Mouse (Mus musculus): ENCODE data around the gene Fshr. TPM values are rescaled to one million over a fixed set of nuclear protein-coding genes. Genes with fewer than 3 reads are reported as not detected.

Fshr gene
- polyA plus RNA-seq, 1 experiment: not detected

DNA sequence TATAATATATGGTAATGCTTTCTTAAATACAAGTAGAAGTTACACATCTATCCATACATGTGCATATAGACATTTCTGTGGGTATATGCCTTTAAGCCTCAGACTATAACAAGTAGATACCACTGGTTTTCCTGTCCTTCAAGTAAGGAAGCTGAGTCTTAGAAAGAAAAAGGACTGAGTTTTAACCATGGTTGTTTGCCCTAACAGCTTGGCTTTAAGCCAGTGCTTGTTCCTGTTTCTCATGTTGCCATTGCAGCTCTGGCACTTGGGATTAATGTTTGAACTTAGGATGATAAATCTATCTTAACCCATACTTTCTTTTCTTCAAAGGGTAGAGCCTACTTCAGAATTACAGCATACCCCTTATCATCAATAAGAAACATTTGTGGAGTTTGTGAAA lies 200.6 kb downstream of the Fshr start:
- Histone ChIP-seq H3K27me3 (replicated peaks; ENCODE audit: control insufficient read depth, insufficient read depth, low read length) (no peaks in the 10 kb centered on the region), H3K4me1 (ENCODE audit: control insufficient read depth, insufficient read depth, low read length) (no peaks in the 10 kb centered on the region), H3K27ac (ENCODE audit: insufficient read depth, low read depth, low read length) (no peak overlapping the region), H3K36me3 (ENCODE audit: control insufficient read depth, insufficient read depth, low read length) (no peaks in the 10 kb centered on the region), H3K4me3 (ENCODE audit: insufficient read depth, low read depth, low read length) (no peak overlapping the region)
- DNase-seq: no peak
- TF ChIP-seq CTCF (conservative IDR thresholded peaks at IDR 0.05; ENCODE audit: insufficient read depth, insufficient read length, low read depth, low read length): no peak
- TF ChIP-seq POLR2A (IDR thresholded peaks at IDR 0.05; ENCODE audit: low read depth, low read length): no peak

DNA sequence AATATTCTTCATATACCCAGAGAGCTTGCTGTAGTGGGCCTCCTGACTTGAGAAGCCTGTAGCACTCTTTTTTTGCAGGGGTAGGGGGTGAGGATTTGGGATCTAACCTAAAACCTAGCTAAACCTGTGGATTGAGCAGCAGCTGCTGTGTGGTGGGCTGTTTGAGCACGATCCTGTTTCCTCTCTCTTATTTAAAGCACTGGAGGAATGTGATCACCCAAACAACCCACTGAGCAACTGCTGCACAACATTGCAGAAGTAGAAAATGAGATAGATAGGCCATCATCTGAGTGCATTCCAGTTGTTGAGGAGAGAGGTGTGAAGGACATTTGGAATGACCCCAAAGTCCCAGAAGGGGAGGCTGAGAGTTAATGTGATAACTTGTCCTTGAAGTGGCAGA lies 202.2 kb downstream of the Fshr start:
- no peak for DNase-seq
- TF ChIP-seq CTCF (conservative IDR thresholded peaks at IDR 0.05; ENCODE audit: insufficient read depth, insufficient read length, low read depth, low read length) (no peak), POLR2A (IDR thresholded peaks at IDR 0.05; ENCODE audit: low read depth, low read length) (no peak)
- WGBS: 61% methylated on average over 1 of the region's 1 CpGs
- Histone ChIP-seq H3K4me3 (ENCODE audit: insufficient read depth, low read depth, low read length) (no peak overlapping the region), H3K27me3 (replicated peaks; ENCODE audit: control insufficient read depth, insufficient read depth, low read length) (no peaks in the 10 kb centered on the region), H3K4me1 (ENCODE audit: control insufficient read depth, insufficient read depth, low read length) (no peaks in the 10 kb centered on the region), H3K36me3 (ENCODE audit: control insufficient read depth, insufficient read depth, low read length) (no peaks in the 10 kb centered on the region), H3K27ac (ENCODE audit: insufficient read depth, low read depth, low read length) (no peak overlapping the region)

DNA sequence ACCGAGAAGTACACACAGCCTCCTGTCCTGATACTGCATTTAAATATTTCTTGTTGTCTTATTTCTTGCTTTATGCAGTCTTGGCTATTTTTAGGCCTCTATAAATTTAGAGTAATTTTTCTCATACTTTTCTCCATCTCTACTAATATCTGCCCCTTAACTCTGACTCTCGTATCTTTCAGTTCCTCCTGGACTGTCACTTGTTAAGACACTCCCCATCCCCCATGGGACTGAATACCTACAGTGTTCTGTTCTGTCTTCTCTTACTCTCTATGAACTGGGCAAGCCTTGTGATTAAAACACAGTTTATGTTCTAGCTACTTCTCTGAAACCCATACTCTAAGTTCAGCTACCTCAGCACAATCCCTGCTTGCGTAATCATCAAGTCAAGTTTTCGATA lies 209.2 kb downstream of the Fshr start:
- H3K4me3 ChIP-seq (ENCODE audit: insufficient read depth, low read depth, low read length): no peak overlapping the region
- H3K27ac ChIP-seq (ENCODE audit: insufficient read depth, low read depth, low read length): no peak overlapping the region
- DNase-seq: no peak
- no peak for TF ChIP-seq POLR2A (IDR thresholded peaks at IDR 0.05; ENCODE audit: low read depth, low read length)
- TF ChIP-seq CTCF (conservative IDR thresholded peaks at IDR 0.05; ENCODE audit: insufficient read depth, insufficient read length, low read depth, low read length): no peak
- no peaks in the 10 kb centered on the region for H3K4me1 ChIP-seq (ENCODE audit: control insufficient read depth, insufficient read depth, low read length)
- 90% methylated on average over 4 of the region's 4 CpGs for WGBS
- H3K36me3 ChIP-seq (ENCODE audit: control insufficient read depth, insufficient read depth, low read length): no peaks in the 10 kb centered on the region
- H3K27me3 ChIP-seq (replicated peaks; ENCODE audit: control insufficient read depth, insufficient read depth, low read length): no peaks in the 10 kb centered on the region

DNA sequence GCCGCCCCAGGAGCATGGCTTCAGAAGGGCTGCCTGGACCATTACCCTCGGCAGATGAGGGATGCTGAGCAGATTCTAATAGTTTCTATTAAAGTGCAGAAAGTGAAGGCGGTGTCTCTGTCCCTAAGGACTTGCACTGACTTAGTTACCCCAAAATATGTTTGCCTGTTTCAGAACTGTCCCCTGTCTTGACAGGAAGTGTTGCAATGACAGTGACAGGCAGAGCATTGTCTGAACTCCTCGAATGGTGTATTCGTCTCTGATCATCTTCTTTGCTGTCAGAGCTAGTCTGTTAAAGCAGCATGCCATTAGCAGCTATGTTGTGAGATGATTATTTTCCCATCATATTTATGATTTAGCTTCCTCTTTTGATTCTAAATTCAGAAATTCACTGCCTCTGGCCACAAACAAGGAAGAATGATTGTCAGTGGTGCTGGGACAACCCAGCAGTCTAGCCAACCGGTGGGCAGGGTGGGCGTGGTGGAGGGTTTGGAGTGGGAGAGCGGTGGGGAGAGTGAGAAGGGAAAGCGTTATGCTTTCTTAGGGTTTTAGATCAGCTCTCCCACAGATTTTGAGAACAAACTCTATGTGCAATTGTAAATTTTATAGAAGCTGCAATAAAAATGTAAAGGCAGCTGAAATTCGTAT lies 219.6 kb downstream of the Fshr start:
- Histone ChIP-seq H3K27ac (ENCODE audit: insufficient read depth, low read depth, low read length) (no peak overlapping the region), H3K36me3 (ENCODE audit: control insufficient read depth, insufficient read depth, low read length) (no peaks in the 10 kb centered on the region), H3K4me3 (ENCODE audit: insufficient read depth, low read depth, low read length) (no peak overlapping the region), H3K27me3 (replicated peaks; ENCODE audit: control insufficient read depth, insufficient read depth, low read length) (no peaks in the 10 kb centered on the region), H3K4me1 (ENCODE audit: control insufficient read depth, insufficient read depth, low read length) (no peaks in the 10 kb centered on the region)
- TF ChIP-seq CTCF (conservative IDR thresholded peaks at IDR 0.05; ENCODE audit: insufficient read depth, insufficient read length, low read depth, low read length) (no peak), POLR2A (IDR thresholded peaks at IDR 0.05; ENCODE audit: low read depth, low read length) (no peak)
- whole genome bisulfite sequencing: 74% methylated on average over 10 of the region's 10 CpGs
- DNase-seq: no peak

DNA sequence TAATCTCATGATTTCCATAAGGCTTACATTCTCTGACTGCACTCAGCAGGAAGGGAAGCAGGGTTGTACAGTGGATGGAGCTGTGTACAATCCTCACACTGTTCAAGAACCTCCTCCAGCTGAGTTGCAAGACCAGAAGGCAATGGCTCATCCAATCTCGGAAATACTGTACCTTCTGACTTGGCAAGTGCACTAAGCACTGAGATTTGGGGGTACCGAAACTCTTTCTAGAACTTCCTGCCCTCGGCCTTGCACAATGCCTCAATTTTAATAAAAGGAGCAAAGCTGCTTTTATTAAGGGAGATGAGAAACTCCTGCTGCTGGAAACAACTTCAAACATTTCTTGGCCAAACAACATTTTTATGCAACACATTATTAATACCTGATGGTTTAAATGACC lies 225.9 kb downstream of the Fshr start:
- Histone ChIP-seq H3K27ac (ENCODE audit: insufficient read depth, low read depth, low read length) (no peak overlapping the region), H3K36me3 (ENCODE audit: control insufficient read depth, insufficient read depth, low read length) (no peaks in the 10 kb centered on the region), H3K27me3 (replicated peaks; ENCODE audit: control insufficient read depth, insufficient read depth, low read length) (no peaks in the 10 kb centered on the region), H3K4me1 (ENCODE audit: control insufficient read depth, insufficient read depth, low read length) (no peaks in the 10 kb centered on the region), H3K4me3 (ENCODE audit: insufficient read depth, low read depth, low read length) (no peak overlapping the region)
- no peak for DNase-seq
- WGBS: 79% methylated on average over 3 of the region's 3 CpGs
- TF ChIP-seq POLR2A (IDR thresholded peaks at IDR 0.05; ENCODE audit: low read depth, low read length): no peak

DNA sequence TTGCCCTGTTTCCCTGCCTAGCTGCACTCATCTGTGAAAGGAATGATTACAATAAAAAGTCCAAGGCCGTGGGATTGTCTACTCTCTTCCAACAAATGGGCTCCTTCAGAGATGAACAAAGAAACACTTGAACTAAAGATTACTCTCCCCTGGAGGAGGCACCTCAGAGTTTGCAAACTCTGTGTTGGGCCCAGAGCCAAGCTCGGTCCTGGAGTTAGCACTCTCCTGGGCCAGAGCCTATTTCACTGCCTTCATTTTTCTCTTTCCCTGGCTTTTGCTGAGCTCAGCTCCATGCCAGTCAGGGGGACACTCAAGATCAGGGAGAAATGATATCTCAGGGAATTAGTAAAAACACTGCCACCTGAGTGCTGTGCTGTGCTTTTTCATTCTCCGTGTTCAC lies 234.4 kb downstream of the Fshr start:
- Histone ChIP-seq H3K27ac (ENCODE audit: insufficient read depth, low read depth, low read length) (no peak overlapping the region), H3K4me3 (ENCODE audit: insufficient read depth, low read depth, low read length) (no peak overlapping the region), H3K4me1 (ENCODE audit: control insufficient read depth, insufficient read depth, low read length) (no peaks in the 10 kb centered on the region), H3K36me3 (ENCODE audit: control insufficient read depth, insufficient read depth, low read length) (no peaks in the 10 kb centered on the region), H3K27me3 (replicated peaks; ENCODE audit: control insufficient read depth, insufficient read depth, low read length) (no peaks in the 10 kb centered on the region)
- DNase-seq: no peak
- 54% methylated on average over 3 of the region's 3 CpGs for WGBS
- TF ChIP-seq POLR2A (IDR thresholded peaks at IDR 0.05; ENCODE audit: low read depth, low read length): no peak
- TF ChIP-seq CTCF (conservative IDR thresholded peaks at IDR 0.05; ENCODE audit: insufficient read depth, insufficient read length, low read depth, low read length): no peak

DNA sequence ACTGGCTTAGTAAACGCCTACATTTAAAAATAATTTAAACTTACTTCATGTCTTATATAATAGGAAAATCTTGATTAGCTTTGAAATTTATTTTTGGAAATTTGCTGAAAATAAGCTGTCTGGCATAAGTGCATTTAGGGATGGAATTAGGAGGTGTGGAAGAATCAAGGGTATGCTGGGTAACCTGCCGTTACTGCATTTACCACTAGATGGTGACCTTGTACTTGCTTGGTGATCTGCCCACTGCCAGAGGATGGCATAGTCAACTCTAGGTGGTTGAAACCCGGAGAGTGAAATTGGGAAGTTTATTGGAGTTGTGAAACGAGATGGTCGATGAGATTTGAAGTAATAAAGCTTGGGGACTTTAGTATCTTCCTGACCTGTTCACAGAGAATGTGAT lies 246.5 kb downstream of the Fshr start:
- H3K36me3 ChIP-seq (ENCODE audit: control insufficient read depth, insufficient read depth, low read length): no peaks in the 10 kb centered on the region
- no peaks in the 10 kb centered on the region for H3K4me1 ChIP-seq (ENCODE audit: control insufficient read depth, insufficient read depth, low read length)
- no peak overlapping the region for H3K27ac ChIP-seq (ENCODE audit: insufficient read depth, low read depth, low read length)
- peak; percentile 74 for TF ChIP-seq CTCF (conservative IDR thresholded peaks at IDR 0.05; ENCODE audit: insufficient read depth, insufficient read length, low read depth, low read length)
- no peak for TF ChIP-seq POLR2A (IDR thresholded peaks at IDR 0.05; ENCODE audit: low read depth, low read length)
- peak; percentile 51 for DNase-seq
- 17% methylated on average over 5 of the region's 5 CpGs for WGBS
- no peaks in the 10 kb centered on the region for H3K27me3 ChIP-seq (replicated peaks; ENCODE audit: control insufficient read depth, insufficient read depth, low read length)
- no peak overlapping the region for H3K4me3 ChIP-seq (ENCODE audit: insufficient read depth, low read depth, low read length)
